Mouse (Mus musculus) megakaryocyte, embryonic 14.5 days (primary cell): ENCODE measurements around the gene Myo1d. TPM values are rescaled to one million over a fixed set of nuclear protein-coding genes. Genes with fewer than 3 reads are reported as not detected.

Experiments
- H3K27me3 ChIP-seq: replicated peaks from 2 replicates; pipeline ENCODE3; 2012; ENCODE audit warnings: inconsistent platforms
- H3K36me3 ChIP-seq: replicated peaks from 2 replicates; pipeline ENCODE3; 2012; ENCODE audit warnings: low read length, inconsistent platforms, mixed read lengths
- H3K4me1 ChIP-seq: 2 replicates; pipeline ENCODE4 v1.6.1; 2012; ENCODE audit warnings: inconsistent platforms
- H3K4me3 ChIP-seq: replicated peaks from 2 replicates; pipeline ENCODE3; 2012; ENCODE audit warnings: moderate library complexity, mild to moderate bottlenecking, inconsistent platforms
- H3K9me3 ChIP-seq: 2 replicates; pipeline ENCODE4 v1.6.1; 2012; ENCODE audit warnings: inconsistent platforms
- FLI1 ChIP-seq: IDR thresholded peaks from 2 replicates; pipeline ENCODE4 v1.6.1; 2012; ENCODE audit warnings: low read length, inconsistent platforms, mixed read lengths
- GATA1 ChIP-seq: IDR thresholded peaks from 3 replicates; pipeline ENCODE4 v1.6.1; 2012; ENCODE audit warnings: mixed read lengths, low read length, inconsistent platforms, borderline replicate concordance
- polyA plus RNA-seq: library from polyadenylated mRNA; stranded (reverse); fragments of >175 nt; gene quantifications from 2 replicates; pipeline ENCODE4 v1.2.3, GENCODE M21; 2012; ENCODE audit warnings: low replicate concordance; ENCODE audit not compliant: insufficient read depth

The Myo1d gene
- polyA plus RNA-seq, 1 experiment, result 1.1 TPM

DNA sequence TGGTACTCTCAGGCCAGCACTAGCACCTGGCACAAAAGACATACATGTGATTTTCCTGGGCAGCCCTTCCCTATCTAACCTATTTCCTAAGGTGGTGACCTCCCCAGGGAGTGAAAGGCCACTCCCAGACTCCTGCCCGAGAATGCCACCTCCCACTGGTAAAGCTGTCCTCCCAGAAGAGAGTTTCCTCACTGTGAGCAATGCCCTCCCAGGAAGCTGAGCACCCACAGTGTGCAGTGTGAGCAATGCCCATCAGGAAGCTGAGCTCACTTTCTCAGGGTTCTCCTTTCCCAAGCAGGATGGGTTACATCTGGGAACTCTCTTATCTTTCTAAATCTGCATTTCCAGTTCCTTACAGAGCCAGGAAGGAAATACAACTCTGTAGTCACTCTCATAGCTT lies 246.9 kb downstream of the Myo1d start:
- Histone ChIP-seq H3K36me3 (no peaks in the 10 kb centered on the region), H3K9me3 (no peaks in the 10 kb centered on the region), H3K4me1 (peaks cover 50% of the 10 kb centered on the region), H3K27me3 (peaks cover 26% of the 10 kb centered on the region), H3K4me3 (no peak overlapping the region)
- TF ChIP-seq GATA1 (no peak), FLI1 (no peak)

- H3K27me3 ChIP-seq, result no peaks in the 10 kb centered on the region
- TF ChIP-seq GATA1, result no peak
- TF ChIP-seq FLI1, result no peak
- no peaks in the 10 kb centered on the region for H3K36me3 ChIP-seq
- H3K4me3 ChIP-seq, result peak overlapping the region; percentile 78
- H3K4me1 ChIP-seq, result peaks cover 74% of the 10 kb centered on the region
- H3K9me3 ChIP-seq, result no peaks in the 10 kb centered on the region
These were observed 250.7 kb downstream of the Myo1d start for GRCm38 (mm10) chr11:80529149-80529548.

GRCm38 (mm10) chr11:80527697-80528096 lies 252.1 kb downstream of the Myo1d start:
- Histone ChIP-seq H3K27me3 (no peaks in the 10 kb centered on the region), H3K9me3 (no peaks in the 10 kb centered on the region), H3K4me3 (no peak overlapping the region), H3K4me1 (peaks cover 77% of the 10 kb centered on the region), H3K36me3 (no peaks in the 10 kb centered on the region)
- no peak for TF ChIP-seq GATA1
- TF ChIP-seq FLI1, result no peak

- Histone ChIP-seq H3K36me3 (no peaks in the 10 kb centered on the region), H3K4me3 (no peak overlapping the region), H3K9me3 (no peaks in the 10 kb centered on the region), H3K27me3 (peaks cover 2% of the 10 kb centered on the region), H3K4me1 (peaks cover 79% of the 10 kb centered on the region)
- no peak for TF ChIP-seq FLI1
- TF ChIP-seq GATA1, result no peak
These were observed 255.6 kb downstream of the Myo1d start for GRCm38 (mm10) chr11:80524213-80524612.

GRCm38 (mm10) chr11:80523410-80523809 lies 256.4 kb downstream of the Myo1d start:
- peak overlapping the region; percentile 51 for H3K4me3 ChIP-seq
- H3K27me3 ChIP-seq, result peaks cover 8% of the 10 kb centered on the region
- H3K9me3 ChIP-seq, result no peaks in the 10 kb centered on the region
- H3K4me1 ChIP-seq, result peaks cover 79% of the 10 kb centered on the region
- H3K36me3 ChIP-seq, result no peaks in the 10 kb centered on the region
- no peak for TF ChIP-seq GATA1
- no peak for TF ChIP-seq FLI1

GRCm38 (mm10) chr11:80522852-80523251 lies 257.0 kb downstream of the Myo1d start:
- TF ChIP-seq GATA1, result no peak
- no peak for TF ChIP-seq FLI1
- Histone ChIP-seq H3K36me3 (no peaks in the 10 kb centered on the region), H3K4me1 (peaks cover 77% of the 10 kb centered on the region), H3K4me3 (peak overlapping the region; percentile 51), H3K27me3 (peaks cover 9% of the 10 kb centered on the region), H3K9me3 (no peaks in the 10 kb centered on the region)

GRCm38 (mm10) chr11:80521148-80521547 lies 258.7 kb downstream of the Myo1d start:
- peaks cover 70% of the 10 kb centered on the region for H3K4me1 ChIP-seq

GRCm38 (mm10) chr11:80518421-80519367 lies 261.1 kb downstream of the Myo1d start:
- no peaks in the 10 kb centered on the region for H3K36me3 ChIP-seq
- H3K4me1 ChIP-seq, result peaks cover 61% of the 10 kb centered on the region
- no peak for TF ChIP-seq GATA1
- TF ChIP-seq FLI1, result no peak
- no peaks in the 10 kb centered on the region for H3K9me3 ChIP-seq
- H3K27me3 ChIP-seq, result peaks cover 19% of the 10 kb centered on the region
- no peak overlapping the region for H3K4me3 ChIP-seq

More at GRCm38 (mm10) chr11:80521148-80521547, 258.7 kb downstream of the Myo1d start:
- H3K4me3 ChIP-seq, result peak overlapping the region; percentile 71
- H3K27me3 ChIP-seq, result peaks cover 15% of the 10 kb centered on the region
- TF ChIP-seq FLI1 (no peak), GATA1 (no peak)
- no peaks in the 10 kb centered on the region for H3K36me3 ChIP-seq
- no peaks in the 10 kb centered on the region for H3K9me3 ChIP-seq

DNA sequence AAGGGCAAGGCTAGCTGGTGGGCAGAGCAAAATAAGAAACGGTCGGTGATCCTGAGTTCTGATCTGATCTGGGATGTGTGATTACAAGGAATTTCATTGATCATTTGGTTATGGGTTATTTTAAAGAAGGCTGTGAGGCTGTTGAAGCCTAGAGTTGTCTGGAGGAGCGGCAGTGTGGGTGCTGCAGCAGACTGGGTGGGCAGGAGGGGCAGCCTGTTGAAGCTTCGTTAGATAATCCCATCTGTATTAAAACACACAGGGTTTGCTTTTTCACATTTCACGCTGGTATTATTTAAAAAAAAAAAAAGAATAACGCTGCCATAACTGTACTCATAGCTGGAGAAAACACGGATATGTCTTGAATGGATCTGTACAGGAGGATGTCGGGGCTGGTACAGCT lies 263.9 kb downstream of the Myo1d start:
- Histone ChIP-seq H3K9me3 (no peaks in the 10 kb centered on the region), H3K4me1 (peaks cover 48% of the 10 kb centered on the region), H3K27me3 (peaks cover 23% of the 10 kb centered on the region), H3K4me3 (no peak overlapping the region), H3K36me3 (no peaks in the 10 kb centered on the region)
- no peak for TF ChIP-seq FLI1
- no peak for TF ChIP-seq GATA1

GRCm38 (mm10) chr11:80515346-80515745 lies 264.5 kb downstream of the Myo1d start:
- H3K4me1 ChIP-seq, result peaks cover 50% of the 10 kb centered on the region
- no peaks in the 10 kb centered on the region for H3K36me3 ChIP-seq
- no peaks in the 10 kb centered on the region for H3K9me3 ChIP-seq
- peaks cover 25% of the 10 kb centered on the region for H3K27me3 ChIP-seq
- H3K4me3 ChIP-seq, result peak overlapping the region; percentile 14
- TF ChIP-seq GATA1 (no peak), FLI1 (no peak)
